13 mouse cellular contexts compared by ENCODE assay signal in the genomic region with DNA sequence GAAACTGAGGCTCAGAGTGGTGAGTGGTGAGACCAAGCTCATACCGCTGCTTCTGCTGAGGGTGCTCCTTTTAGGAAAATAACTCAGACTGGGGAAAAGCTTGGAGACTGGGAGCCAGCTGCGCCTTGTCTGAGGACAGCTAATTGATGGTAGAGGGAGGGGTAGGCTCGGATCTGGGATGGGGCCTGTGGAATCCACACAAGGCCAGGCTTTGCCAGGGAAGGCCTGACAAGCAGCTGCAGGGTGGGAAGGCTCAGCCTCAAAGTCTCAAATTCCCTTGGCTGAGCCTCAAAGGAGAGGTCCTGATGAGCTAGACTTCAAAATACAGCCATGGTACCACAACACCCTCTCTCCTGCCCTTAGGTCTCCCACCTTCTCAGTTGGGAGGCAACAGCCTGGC. TPM values are rescaled to one million over a fixed set of nuclear protein-coding genes. Genes with fewer than 3 reads are reported as not detected.
DNase-seq lines count a peak whose midpoint lies in the region; ATAC-seq and TF ChIP-seq lines count a peak whose summit lies in the region.
"Had no signal": no experiment of that assay in that cellular context is flagged by ENCODE, and none has a peak within 500 bp of the region (broad histone marks: within the 10 kb centered on the region; RNA-seq: fewer than 3 reads in every experiment).

No protein-coding gene starts in this region.

- H3K4me2 ChIP-seq in forebrain, embryonic 13.5 days = no peak overlapping the region
- no peak overlapping the region for H3K4me2 ChIP-seq in forebrain, embryonic 12.5 days
- H3K4me2 ChIP-seq in kidney, postnatal 0 days (ENCODE audit: low read length) = no peak overlapping the region
- no peak overlapping the region for H3K4me2 ChIP-seq in embryonic facial prominence, embryonic 14.5 days (ENCODE audit: low read depth, low read length)
- H3K4me2 ChIP-seq: limb, embryonic 12.5 days; midbrain, embryonic 15.5 days had no signal

- H3K4me3 ChIP-seq in forebrain, embryonic 13.5 days = no peak overlapping the region
- no peak overlapping the region for H3K4me3 ChIP-seq in forebrain, embryonic 12.5 days (replicated peaks)
- no peak overlapping the region for H3K4me3 ChIP-seq in kidney, postnatal 0 days (replicated peaks; ENCODE audit: low read depth, low read length)
- no peak overlapping the region for H3K4me3 ChIP-seq in embryonic facial prominence, embryonic 14.5 days (ENCODE audit: low read depth, low read length)
- H3K4me3 ChIP-seq: limb, embryonic 12.5 days; midbrain, embryonic 15.5 days had no signal

- H3K4me1 ChIP-seq in forebrain, embryonic 13.5 days = peaks cover 30% of the 10 kb centered on the region
- peaks cover 16% of the 10 kb centered on the region for H3K4me1 ChIP-seq in forebrain, embryonic 12.5 days
- peaks cover 5% of the 10 kb centered on the region; the same call in 1 of the 2 replicates for H3K4me1 ChIP-seq in kidney, postnatal 0 days (replicated peaks; ENCODE audit: insufficient read depth, low read length)
- no peaks in the 10 kb centered on the region for H3K4me1 ChIP-seq in embryonic facial prominence, embryonic 14.5 days (ENCODE audit: control insufficient read depth, insufficient read depth, low read length)
- H3K4me1 ChIP-seq: limb, embryonic 12.5 days; midbrain, embryonic 15.5 days had no signal

- WGBS in forebrain, embryonic 13.5 days = 50% methylated on average over 3 of the region's 3 CpGs
- 65% methylated on average over 3 of the region's 3 CpGs for WGBS in forebrain, embryonic 12.5 days
- 39% methylated on average over 3 of the region's 3 CpGs for WGBS in kidney, postnatal 0 days
- 37% methylated on average over 3 of the region's 3 CpGs for WGBS in embryonic facial prominence, embryonic 14.5 days

- H3K9me3 ChIP-seq in forebrain, embryonic 13.5 days (replicated peaks) = no peaks in the 10 kb centered on the region
- H3K9me3 ChIP-seq in forebrain, embryonic 12.5 days = no peaks in the 10 kb centered on the region
- no peaks in the 10 kb centered on the region for H3K9me3 ChIP-seq in kidney, postnatal 0 days (replicated peaks; ENCODE audit: low read length)
- no peaks in the 10 kb centered on the region for H3K9me3 ChIP-seq in embryonic facial prominence, embryonic 14.5 days (ENCODE audit: control insufficient read depth, low read length)
- H3K9me3 ChIP-seq: limb, embryonic 12.5 days; midbrain, embryonic 15.5 days had no signal

- peak; percentile 88 for DNase-seq in kidney, postnatal 0 days (ENCODE audit: low spot score)
- DNase-seq in kidney, adult 8-10 months = no peak
- peak; percentile 87 for DNase-seq in embryonic facial prominence, embryonic 14.5 days (ENCODE audit: low spot score)
- DNase-seq in lung, postnatal 36 days = peak; percentile 78
- DNase-seq in layer of hippocampus, adult 8-10 months (ENCODE audit: low spot score in 2 of 2) = no peak
- no peak for DNase-seq in frontal cortex, postnatal 14 days (ENCODE audit: low spot score in 2 of 2)
- DNase-seq: adrenal gland, adult 8-10 months; cerebellum, adult 18-20 months; heart, adult 11 months had no signal

- no peak overlapping the region for H3K27ac ChIP-seq in forebrain, embryonic 13.5 days
- no peak overlapping the region for H3K27ac ChIP-seq in forebrain, embryonic 12.5 days
- H3K27ac ChIP-seq in kidney, postnatal 0 days = no peak overlapping the region
- H3K27ac ChIP-seq in embryonic facial prominence, embryonic 14.5 days (replicated peaks; ENCODE audit: low read depth, low read length) = no peak overlapping the region
- H3K27ac ChIP-seq: limb, embryonic 12.5 days; midbrain, embryonic 15.5 days had no signal

- no peaks in the 10 kb centered on the region for H3K27me3 ChIP-seq in forebrain, embryonic 13.5 days
- no peaks in the 10 kb centered on the region for H3K27me3 ChIP-seq in forebrain, embryonic 12.5 days
- H3K27me3 ChIP-seq in kidney, postnatal 0 days (ENCODE audit: insufficient read depth, low read length) = no peaks in the 10 kb centered on the region
- no peaks in the 10 kb centered on the region for H3K27me3 ChIP-seq in embryonic facial prominence, embryonic 14.5 days (replicated peaks; ENCODE audit: control insufficient read depth, insufficient read depth, low read length)
- H3K27me3 ChIP-seq: midbrain, embryonic 15.5 days had no signal

- H3K36me3 ChIP-seq in forebrain, embryonic 13.5 days (ENCODE audit: poor library complexity, severe bottlenecking) = no peaks in the 10 kb centered on the region
- H3K36me3 ChIP-seq in forebrain, embryonic 12.5 days (replicated peaks) = no peaks in the 10 kb centered on the region
- H3K36me3 ChIP-seq in kidney, postnatal 0 days (ENCODE audit: insufficient read depth, low read length) = no peaks in the 10 kb centered on the region
- no peaks in the 10 kb centered on the region for H3K36me3 ChIP-seq in embryonic facial prominence, embryonic 14.5 days (ENCODE audit: control insufficient read depth, insufficient read depth, low read length)
- H3K36me3 ChIP-seq: limb, embryonic 12.5 days; midbrain, embryonic 15.5 days had no signal

- TF ChIP-seq CTCF in kidney, postnatal 0 days (IDR thresholded peaks at IDR 0.05; ENCODE audit: low read depth) = no peak

- no peak overlapping the region for H3K9ac ChIP-seq in forebrain, embryonic 13.5 days
- no peak overlapping the region for H3K9ac ChIP-seq in forebrain, embryonic 12.5 days
- no peak overlapping the region for H3K9ac ChIP-seq in kidney, postnatal 0 days (ENCODE audit: low read depth, low read length)
- no peak overlapping the region for H3K9ac ChIP-seq in embryonic facial prominence, embryonic 14.5 days (ENCODE audit: low read depth, low read length)
- H3K9ac ChIP-seq: limb, embryonic 12.5 days; midbrain, embryonic 15.5 days had no signal

- peak; percentile 41; the same call in 1 of the 2 replicates for ATAC-seq in forebrain, embryonic 13.5 days
- no peak; the same call in 1 of the 2 replicates for ATAC-seq in forebrain, embryonic 12.5 days (ENCODE audit: low FRiP score)
- ATAC-seq in kidney, postnatal 0 days (replicated peaks; ENCODE audit: low FRiP score, low read depth) = peak; percentile 34; the same call in 1 of the 2 replicates
- ATAC-seq in embryonic facial prominence, embryonic 14.5 days (ENCODE audit: low read depth) = peak; percentile 67
- ATAC-seq: midbrain, embryonic 15.5 days had no signal

RNA-seq across cellular contexts. Expression of a gene that starts 36.9 kb away (rescaled TPM):
- polyA plus RNA-seq in forebrain, embryonic 13.5 days (2015; fragmentation: Nextera tagmentation; extraction: Ambion mirVana) = 1.4 and 1.9 TPM in 2 replicates
- polyA plus RNA-seq in forebrain, embryonic 12.5 days (2016; fragmentation: Nextera tagmentation; extraction: Ambion mirVana) = 1.7 and 2.1 TPM in 2 replicates
- 3.7 and 4.9 TPM in 2 replicates for polyA plus RNA-seq in kidney, postnatal 0 days (2015; fragmentation: Nextera tagmentation; extraction: Ambion mirVana)
- 4.6 and 4.8 TPM in 2 replicates for polyA plus RNA-seq in embryonic facial prominence, embryonic 14.5 days (2014; fragmentation: Nextera tagmentation; extraction: Ambion mirVana)
- 10 to 100 TPM; 23.7 to 29.5 (median 26.6) TPM for total RNA-seq in layer of hippocampus, adult 8-10 months (2022)

Comparison
In these comparisons a context has a peak if more than half of its experiments do, and no peak if none do; other contexts are left out.
1. DNase-seq: peak in kidney, postnatal 0 days (single experiment), embryonic facial prominence, embryonic 14.5 days (single experiment) and lung, postnatal 36 days (single experiment); none in kidney, adult 8-10 months (0 of 2), layer of hippocampus, adult 8-10 months (0 of 2) and frontal cortex, postnatal 14 days (0 of 2).